Mouse (Mus musculus) urinary bladder, adult 2 months (tissue): ENCODE results near the gene Sppl2c. TPM values are rescaled to one million over a fixed set of nuclear protein-coding genes. Genes with fewer than 3 reads are reported as not detected.

ENCODE experiments used
- polyA plus RNA-seq: library from polyadenylated mRNA; depleted of rRNA; stranded (reverse); fragments of >200 nt; gene quantifications from 2 replicates; pipeline ENCODE4 v1.2.3, GENCODE M21; 2012; rRNA removed

The Sppl2c gene
- polyA plus RNA-seq, 1 experiment = not detected

Other genes starting within 250 kb of the Sppl2c start
- gene Nsf, start 232.3 kb upstream of the Sppl2c start, polyA plus RNA-seq = 27.8 and 30.2 TPM in 2 replicates
- gene Arf2, start 219.6 kb upstream of the Sppl2c start, polyA plus RNA-seq = 43.7 and 53.1 TPM in 2 replicates
- gene Crhr1, start 53.5 kb upstream of the Sppl2c start, polyA plus RNA-seq = 0.04 and 0.08 TPM in 2 replicates
- gene Mapt, start 45.1 kb downstream of the Sppl2c start, polyA plus RNA-seq = 1.5 and 2.7 TPM in 2 replicates